Mouse (Mus musculus) ZHBTc4 (cell line): ENCODE data around the gene Gm45521.

Experiments used
- DNase-seq: peaks from one replicate; pipeline ENCODE4 v3.0.0-alpha.2; 2011; ENCODE audit warnings: low read depth, low spot score

Gm45521 gene

GRCm38 (mm10) chr14:7952610-7953254 lies 4.4 kb upstream of the Gm45521 start:
- DNase-seq = peak; percentile 80

- DNase-seq = peak; percentile 96
These were observed 3.0 kb upstream of the Gm45521 start for GRCm38 (mm10) chr14:7954071-7954471.

- DNase-seq = no peak
These were observed 661 bp upstream of the Gm45521 start for GRCm38 (mm10) chr14:7956427-7956826.

GRCm38 (mm10) chr14:7960616-7961015 lies 3.5 kb downstream of the Gm45521 start:
- DNase-seq = peak; percentile 81

GRCm38 (mm10) chr14:7961714-7962113 lies 4.6 kb downstream of the Gm45521 start:
- DNase-seq = no peak

GRCm38 (mm10) chr14:7962626-7963025 lies 5.5 kb downstream of the Gm45521 start:
- DNase-seq = no peak

- no peak for DNase-seq
These were observed 6.1 kb downstream of the Gm45521 start for GRCm38 (mm10) chr14:7963160-7963559.

GRCm38 (mm10) chr14:7964219-7964889 lies 7.3 kb downstream of the Gm45521 start:
- DNase-seq = peak; percentile 85

GRCm38 (mm10) chr14:7971889-7972493 lies 14.9 kb downstream of the Gm45521 start:
- peak; percentile 46 for DNase-seq

GRCm38 (mm10) chr14:7974643-7975042 lies 17.6 kb downstream of the Gm45521 start:
- DNase-seq = no peak

GRCm38 (mm10) chr14:7975177-7975576 lies 18.1 kb downstream of the Gm45521 start:
- DNase-seq = no peak

- DNase-seq = no peak
These were observed 20.4 kb downstream of the Gm45521 start for GRCm38 (mm10) chr14:7977471-7977870.

GRCm38 (mm10) chr14:7978183-7978582 lies 21.1 kb downstream of the Gm45521 start:
- no peak for DNase-seq

GRCm38 (mm10) chr14:7981226-7981625 lies 24.1 kb downstream of the Gm45521 start:
- no peak for DNase-seq

- DNase-seq = no peak
These were observed 29.8 kb downstream of the Gm45521 start for GRCm38 (mm10) chr14:7986913-7987312.

GRCm38 (mm10) chr14:7989371-7989770 lies 32.3 kb downstream of the Gm45521 start:
- DNase-seq = no peak

GRCm38 (mm10) chr14:7989961-7990360 lies 32.9 kb downstream of the Gm45521 start:
- no peak for DNase-seq

GRCm38 (mm10) chr14:7991108-7991776 lies 34.2 kb downstream of the Gm45521 start:
- DNase-seq = no peak

- DNase-seq = no peak
These were observed 35.1 kb downstream of the Gm45521 start for GRCm38 (mm10) chr14:7992158-7992557.

GRCm38 (mm10) chr14:7994271-7994767 lies 37.2 kb downstream of the Gm45521 start, which contains the start of gene Dnase1l3:
Dnase1l3 (minus strand) TSS chr14:7994573.
- peak; percentile 27 for DNase-seq

- DNase-seq = peak; percentile 93
These were observed 40.2 kb downstream of the Gm45521 start for GRCm38 (mm10) chr14:7997255-7997696.

GRCm38 (mm10) chr14:7999030-7999429 lies 41.9 kb downstream of the Gm45521 start:
- DNase-seq = no peak
